Mouse (Mus musculus) CH12.LX (cell line): ENCODE measurements at regions not wholly inside any gene's neighbourhood (a gene's known extent, or its start where the extent isn't known, plus 50 kb on each side); places are given as distances from the start of the nearest gene placed in this dataset.

Experiments used
- DNase-seq: peaks from one replicate; pipeline ENCODE4 v3.0.0-alpha.2; 2013; ENCODE audit errors: extremely low read depth
- H3K27ac ChIP-seq: 2 replicates; pipeline ENCODE4 v1.5.1; 2012; ENCODE audit warnings: low read depth, mild to moderate bottlenecking, control low read depth, moderate library complexity; ENCODE audit not compliant: insufficient read depth
- H3K27me3 ChIP-seq: replicated peaks from 2 replicates; pipeline ENCODE3; 2012; ENCODE audit warnings: inconsistent platforms
- H3K36me3 ChIP-seq, 2 experiments: replicated peaks in 1 of 2; 2 replicates each; pipeline versions ENCODE3 to v1.6.1; 2012; ENCODE audit warnings: inconsistent platforms in 1 of 2, low read length in 1 of 2, mild to moderate bottlenecking in 1 of 2, mixed read lengths in 1 of 2, moderate library complexity in 1 of 2; ENCODE audit not compliant: control insufficient read depth in 1 of 2, insufficient read depth in 1 of 2
- H3K4me1 ChIP-seq, 2 experiments: 2 replicates each; pipeline ENCODE4 v1.6.1; 2012; ENCODE audit warnings: inconsistent platforms in 1 of 2, moderate library complexity in 1 of 2; ENCODE audit not compliant: insufficient read depth in 2 of 2, control insufficient read depth in 1 of 2
- H3K4me2 ChIP-seq: 2 replicates; pipeline ENCODE4 v1.6.1; 2012; ENCODE audit warnings: low read depth, mild to moderate bottlenecking, control low read depth; ENCODE audit not compliant: poor library complexity, insufficient read depth, severe bottlenecking
- H3K4me3 ChIP-seq, 3 experiments: fragments of 150-350 bp in 1 of 3; sonication (generic) in 1 of 3; replicated peaks in 1 of 3; 2 replicates each; pipeline versions ENCODE3 to v1.5.1; 2011 to 2012; ENCODE audit warnings: low read depth in 2 of 3, low read length in 2 of 3, mild to moderate bottlenecking in 2 of 3, moderate library complexity in 2 of 3, control low read depth in 1 of 3, improper control_type of control experiment in 1 of 3, inconsistent platforms in 1 of 3, mixed read lengths in 1 of 3; ENCODE audit not compliant: poor library complexity in 1 of 3
- H3K79me2 ChIP-seq: replicated peaks from 2 replicates; pipeline ENCODE4 v1.6.1; 2012; ENCODE audit warnings: mild to moderate bottlenecking, moderate library complexity; ENCODE audit not compliant: control insufficient read depth, poor library complexity, insufficient read depth, severe bottlenecking; ENCODE audit errors: extremely low read depth
- H3K9ac ChIP-seq: 2 replicates; pipeline ENCODE4 v1.6.1; 2012; ENCODE audit warnings: low read depth, mild to moderate bottlenecking, control low read depth, moderate library complexity; ENCODE audit not compliant: insufficient read depth
- H3K9me3 ChIP-seq: replicated peaks from 2 replicates; pipeline ENCODE3; 2012; ENCODE audit warnings: low read length, inconsistent platforms, mixed read lengths
- BHLHE40 ChIP-seq: IDR thresholded peaks from 2 replicates; pipeline ENCODE4 v1.6.1; 2011; ENCODE audit warnings: mild to moderate bottlenecking, low read depth, low read length, improper control_type of control experiment
- CHD2 ChIP-seq: IDR thresholded peaks from 2 replicates; pipeline ENCODE4 v1.6.1; 2011; ENCODE audit warnings: low read length, improper control_type of control experiment
- ETS1 ChIP-seq: conservative IDR thresholded peaks from 2 replicates; pipeline ENCODE4 v1.6.1; 2012; ENCODE audit warnings: low read depth, mild to moderate bottlenecking, inconsistent platforms, low read length, improper control_type of control experiment, moderate library complexity
- GABPA ChIP-seq: IDR thresholded peaks from 2 replicates; pipeline ENCODE4 v1.6.1; 2012; ENCODE audit warnings: low read depth, low read length, improper control_type of control experiment, inconsistent platforms; ENCODE audit not compliant: insufficient replicate concordance
- JUN ChIP-seq: IDR thresholded peaks from 2 replicates; pipeline ENCODE4 v1.6.1; 2011; ENCODE audit warnings: low read depth, mild to moderate bottlenecking, low read length, improper control_type of control experiment, moderate library complexity; ENCODE audit not compliant: insufficient read depth
- JUND ChIP-seq: conservative IDR thresholded peaks from 2 replicates; pipeline ENCODE4 v1.6.1; 2011; ENCODE audit warnings: low read depth, low read length, improper control_type of control experiment
- MEF2A ChIP-seq: IDR thresholded peaks from 2 replicates; pipeline ENCODE4 v1.6.1; 2014; ENCODE audit warnings: low read depth, mild to moderate bottlenecking, inconsistent platforms, low read length, improper control_type of control experiment, borderline replicate concordance
- NRF1 ChIP-seq: IDR thresholded peaks from 2 replicates; pipeline ENCODE4 v1.6.1; 2014; ENCODE audit warnings: low read depth, mild to moderate bottlenecking, inconsistent platforms, low read length, improper control_type of control experiment, moderate library complexity
- POLR2A ChIP-seq: IDR thresholded peaks from 2 replicates; pipeline ENCODE4 v1.6.1; 2011; ENCODE audit warnings: low read depth, mild to moderate bottlenecking, improper control_type of control experiment, low read length
- RCOR1 ChIP-seq: conservative IDR thresholded peaks from 2 replicates; pipeline ENCODE4 v1.6.1; 2012; ENCODE audit warnings: low read depth, mild to moderate bottlenecking, inconsistent platforms, low read length, improper control_type of control experiment
- SIN3A ChIP-seq: IDR thresholded peaks from 2 replicates; pipeline ENCODE4 v1.6.1; 2012; ENCODE audit warnings: low read length, improper control_type of control experiment, inconsistent platforms
- SMC3 ChIP-seq: IDR thresholded peaks from 2 replicates; pipeline ENCODE4 v1.6.1; 2011; ENCODE audit warnings: low read depth, low read length, improper control_type of control experiment
- USF1 ChIP-seq: IDR thresholded peaks from 2 replicates; pipeline ENCODE4 v1.6.1; 2014; ENCODE audit warnings: low read depth, mild to moderate bottlenecking, inconsistent platforms, low read length, improper control_type of control experiment
- ZC3H11A ChIP-seq: IDR thresholded peaks from 2 replicates; pipeline ENCODE4 v1.6.1; 2012; ENCODE audit warnings: low read depth, mild to moderate bottlenecking, inconsistent platforms, low read length, improper control_type of control experiment
- ZKSCAN1 ChIP-seq: IDR thresholded peaks from 2 replicates; pipeline ENCODE4 v1.6.1; 2012; ENCODE audit warnings: low read depth, inconsistent platforms, low read length, improper control_type of control experiment, borderline replicate concordance
- dilution Hi-C: fragments of 300-500 bp; cut with MboI; formaldehyde crosslinking; loops from 2 replicates; pipeline ENCODE4 v1.14.3; 2020; ENCODE audit warnings: low sequenced_read_pairs; ENCODE audit not compliant: extremely low pct_unique_long_range_greater_than_20kb, extremely low pct_ligation_motif_present
- in situ Hi-C: fragments of 300-500 bp; cut with MboI; formaldehyde crosslinking; loops from 3 replicates; pipeline ENCODE4 v1.14.3; 2019; ENCODE audit warnings: low sequenced_read_pairs, low pct_ligation_motif_present, low pct_unique_long_range_greater_than_20kb, mixed read lengths

DNA sequence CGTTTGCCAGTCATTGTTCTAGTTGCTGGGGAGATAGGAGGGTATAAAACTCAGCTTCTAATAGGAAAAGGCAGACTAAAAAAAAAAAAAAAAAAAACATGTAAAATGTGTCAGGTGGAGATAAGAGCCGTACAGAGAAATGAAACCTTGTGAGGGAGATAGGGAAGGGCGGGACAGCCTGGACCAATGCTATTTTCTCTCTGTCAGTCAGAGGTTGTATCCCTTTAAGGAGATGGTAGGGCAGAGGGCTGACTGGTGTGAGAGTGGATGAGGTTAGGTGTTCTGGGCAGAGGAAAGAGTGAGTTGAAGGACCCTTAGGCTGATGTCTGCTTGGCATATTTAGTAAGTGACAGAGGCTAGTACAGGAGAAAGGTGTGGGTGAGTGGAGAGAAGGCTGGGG, 169.2 kb upstream of the Serpine2 start:
- no peaks in the 10 kb centered on the region for H3K79me2 ChIP-seq
- H3K4me2 ChIP-seq: no peak overlapping the region
- no peaks in the 10 kb centered on the region for H3K9me3 ChIP-seq
- in situ Hi-C loops (no loop called here), dilution Hi-C loops (no loop called here)
- DNase-seq: no peak
- no peaks in the 10 kb centered on the region for H3K27me3 ChIP-seq
- H3K36me3 ChIP-seq: no peaks in the 10 kb centered on the region
- H3K4me3 ChIP-seq: no peak overlapping the region
- TF ChIP-seq SMC3 (no peak), ETS1 (no peak), JUND (no peak), ZC3H11A (no peak)
- no peak overlapping the region for H3K27ac ChIP-seq
- H3K9ac ChIP-seq: no peak overlapping the region
- H3K4me1 ChIP-seq: peaks cover 0 to 5% of the 10 kb centered on the region in 2 experiments; a peak in 1 of 4 replicates

DNA sequence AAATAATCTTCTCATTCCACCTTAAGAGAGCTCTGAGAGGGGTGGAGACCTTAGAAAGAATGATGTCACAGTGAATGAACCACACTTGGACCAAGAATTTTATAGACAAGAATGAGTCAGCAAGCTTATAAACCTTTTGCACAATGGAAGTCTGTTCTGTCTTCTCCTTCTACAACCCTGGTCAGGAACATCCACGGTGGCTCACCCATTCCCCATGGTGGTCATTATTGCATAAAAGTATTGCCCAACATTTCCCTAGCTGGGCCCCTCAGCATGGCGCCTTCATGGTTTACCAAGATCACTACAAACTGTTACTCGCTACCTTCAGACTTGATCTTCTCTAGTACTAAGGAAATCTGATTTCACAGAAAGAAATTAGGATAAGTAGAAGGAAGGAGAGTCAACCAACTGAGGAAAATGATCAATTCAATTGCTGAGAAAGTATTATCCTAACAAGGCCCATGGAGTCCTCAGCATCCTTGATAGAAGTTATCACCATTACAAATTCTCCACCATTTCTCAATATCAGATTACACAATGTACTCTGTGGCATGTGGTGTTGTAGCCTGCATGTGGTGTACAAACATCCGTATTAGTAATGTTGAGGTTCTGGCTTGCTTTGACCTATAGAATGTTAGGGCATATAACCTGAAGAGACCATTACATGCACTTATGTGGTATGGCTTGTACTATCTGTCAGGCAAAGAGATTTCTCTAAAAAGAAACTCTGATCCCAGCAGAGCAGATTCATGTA, 165.1 kb upstream of the Serpine2 start:
- H3K27me3 ChIP-seq: no peaks in the 10 kb centered on the region
- in situ Hi-C loops (no loop called here), dilution Hi-C loops (no loop called here)
- no peaks in the 10 kb centered on the region for H3K36me3 ChIP-seq
- H3K9me3 ChIP-seq: no peaks in the 10 kb centered on the region
- H3K4me3 ChIP-seq: no peak overlapping the region
- H3K9ac ChIP-seq: no peak overlapping the region
- no peak for TF ChIP-seq USF1
- TF ChIP-seq BHLHE40: no peak
- TF ChIP-seq JUN: no peak
- TF ChIP-seq RCOR1: no peak
- no peak for TF ChIP-seq ZKSCAN1
- no peak for TF ChIP-seq POLR2A
- TF ChIP-seq NRF1: no peak
- TF ChIP-seq SIN3A: no peak
- no peak for TF ChIP-seq GABPA
- TF ChIP-seq MEF2A: no peak
- no peak for TF ChIP-seq CHD2
- H3K27ac ChIP-seq: no peak overlapping the region
- H3K4me2 ChIP-seq: no peak overlapping the region
- no peaks in the 10 kb centered on the region for H3K79me2 ChIP-seq
- no peak for DNase-seq
- no peaks in the 10 kb centered on the region for H3K4me1 ChIP-seq
